Mouse (Mus musculus): ENCODE measurements around the gene Pax9. TPM values are rescaled to one million over a fixed set of nuclear protein-coding genes. Genes with fewer than 3 reads are reported as not detected.

Pax9 gene
- polyA plus RNA-seq, 1 experiment from 2014 or later = 0.04 TPM

GRCm38 (mm10) chr12:56691001-56691400 is 566 bp upstream of the Pax9 start:
- H3K4me1 ChIP-seq (replicated peaks; ENCODE audit: insufficient read depth, low read length) = peaks cover 9% of the 10 kb centered on the region

GRCm38 (mm10) chr12:56692536-56692935 is 969 bp downstream of the Pax9 start:
- H3K4me2 ChIP-seq (ENCODE audit: low read length) = no peak overlapping the region
- no peak for DNase-seq (ENCODE audit: low spot score)
- no peak overlapping the region for H3K9ac ChIP-seq (ENCODE audit: low read depth, low read length)
- H3K4me3 ChIP-seq (replicated peaks; ENCODE audit: low read depth, low read length) = 0 out of 2 replicates have a peak overlapping the region, but pooled peaks have one; percentile 5
- no peak for ATAC-seq (replicated peaks; ENCODE audit: low FRiP score, low read depth)
- WGBS = 8% methylated on average over 19 of the region's 19 CpGs
- no peaks in the 10 kb centered on the region for H3K36me3 ChIP-seq (ENCODE audit: insufficient read depth, low read length)
- peaks cover 18% of the 10 kb centered on the region for H3K4me1 ChIP-seq (replicated peaks; ENCODE audit: insufficient read depth, low read length)
- no peak for TF ChIP-seq CTCF (IDR thresholded peaks at IDR 0.05; ENCODE audit: low read depth)
- no peaks in the 10 kb centered on the region for H3K9me3 ChIP-seq (replicated peaks; ENCODE audit: low read length)
- no peak overlapping the region for H3K27ac ChIP-seq
- peaks cover 96% of the 10 kb centered on the region for H3K27me3 ChIP-seq (ENCODE audit: insufficient read depth, low read length)

More at GRCm38 (mm10) chr12:56691001-56691400, 566 bp upstream of the Pax9 start:
- H3K9ac ChIP-seq (ENCODE audit: low read depth, low read length) = no peak overlapping the region
- H3K4me3 ChIP-seq (replicated peaks; ENCODE audit: low read depth, low read length) = no peak overlapping the region
- WGBS = 1% methylated on average over 12 of the region's 12 CpGs
- H3K36me3 ChIP-seq (ENCODE audit: insufficient read depth, low read length) = no peaks in the 10 kb centered on the region
- H3K27me3 ChIP-seq (ENCODE audit: insufficient read depth, low read length) = peaks cover 95% of the 10 kb centered on the region
- no peak for ATAC-seq (replicated peaks; ENCODE audit: low FRiP score, low read depth)
- TF ChIP-seq CTCF (IDR thresholded peaks at IDR 0.05; ENCODE audit: low read depth) = no peak
- H3K4me2 ChIP-seq (ENCODE audit: low read length) = peak overlapping the region; percentile 33; the same call in 1 of the 2 replicates
- no peak for DNase-seq (ENCODE audit: low spot score)
- H3K27ac ChIP-seq = no peak overlapping the region
- H3K9me3 ChIP-seq (replicated peaks; ENCODE audit: low read length) = no peaks in the 10 kb centered on the region

GRCm38 (mm10) chr12:56693411-56694098 is 2.0 kb downstream of the Pax9 start:
- Histone ChIP-seq H3K36me3 (ENCODE audit: insufficient read depth, low read length) (no peaks in the 10 kb centered on the region), H3K4me3 (replicated peaks; ENCODE audit: low read depth, low read length) (no peak overlapping the region), H3K4me1 (replicated peaks; ENCODE audit: insufficient read depth, low read length) (peaks cover 20% of the 10 kb centered on the region), H3K27ac (no peak overlapping the region), H3K27me3 (ENCODE audit: insufficient read depth, low read length) (peaks cover 93% of the 10 kb centered on the region), H3K9me3 (replicated peaks; ENCODE audit: low read length) (no peaks in the 10 kb centered on the region), H3K9ac (ENCODE audit: low read depth, low read length) (no peak overlapping the region), H3K4me2 (ENCODE audit: low read length) (no peak overlapping the region)
- DNase-seq (ENCODE audit: low spot score) (no peak), ATAC-seq (replicated peaks; ENCODE audit: low FRiP score, low read depth) (no peak)
- TF ChIP-seq CTCF (IDR thresholded peaks at IDR 0.05; ENCODE audit: low read depth) = no peak
- 12% methylated on average over 14 of the region's 14 CpGs for WGBS

GRCm38 (mm10) chr12:56694361-56694760 is 2.8 kb downstream of the Pax9 start:
- ATAC-seq (replicated peaks; ENCODE audit: low FRiP score, low read depth) (no peak), DNase-seq (ENCODE audit: low spot score) (no peak)
- Histone ChIP-seq H3K27me3 (ENCODE audit: insufficient read depth, low read length) (peaks cover 91% of the 10 kb centered on the region), H3K9ac (ENCODE audit: low read depth, low read length) (no peak overlapping the region), H3K4me1 (replicated peaks; ENCODE audit: insufficient read depth, low read length) (peaks cover 20% of the 10 kb centered on the region), H3K36me3 (ENCODE audit: insufficient read depth, low read length) (no peaks in the 10 kb centered on the region), H3K4me2 (ENCODE audit: low read length) (no peak overlapping the region), H3K27ac (no peak overlapping the region), H3K4me3 (replicated peaks; ENCODE audit: low read depth, low read length) (no peak overlapping the region), H3K9me3 (replicated peaks; ENCODE audit: low read length) (no peaks in the 10 kb centered on the region)
- 4% methylated on average over 14 of the region's 14 CpGs for WGBS
- TF ChIP-seq CTCF (IDR thresholded peaks at IDR 0.05; ENCODE audit: low read depth) = no peak

GRCm38 (mm10) chr12:56694936-56695335 is 3.4 kb downstream of the Pax9 start:
- no peak for TF ChIP-seq CTCF (IDR thresholded peaks at IDR 0.05; ENCODE audit: low read depth)
- peak overlapping the region; percentile 55 for H3K4me2 ChIP-seq (ENCODE audit: low read length)

GRCm38 (mm10) chr12:56695358-56696173 is 4.0 kb downstream of the Pax9 start:
- no peaks in the 10 kb centered on the region for H3K9me3 ChIP-seq (replicated peaks; ENCODE audit: low read length)
- H3K4me1 ChIP-seq (replicated peaks; ENCODE audit: insufficient read depth, low read length) = peaks cover 20% of the 10 kb centered on the region
- TF ChIP-seq CTCF (IDR thresholded peaks at IDR 0.05; ENCODE audit: low read depth) = no peak
- no peaks in the 10 kb centered on the region for H3K36me3 ChIP-seq (ENCODE audit: insufficient read depth, low read length)
- no peak overlapping the region for H3K27ac ChIP-seq
- ATAC-seq (replicated peaks; ENCODE audit: low FRiP score, low read depth) (peak; percentile 93), DNase-seq (ENCODE audit: low spot score) (peak; percentile 78)
- H3K4me2 ChIP-seq (ENCODE audit: low read length) = peak overlapping the region; percentile 55
- peak overlapping the region; percentile 30 for H3K4me3 ChIP-seq (replicated peaks; ENCODE audit: low read depth, low read length)
- H3K27me3 ChIP-seq (ENCODE audit: insufficient read depth, low read length) = peaks cover 89% of the 10 kb centered on the region
- no peak overlapping the region for H3K9ac ChIP-seq (ENCODE audit: low read depth, low read length)
- 1% methylated on average over 40 of the region's 41 CpGs for WGBS

More at GRCm38 (mm10) chr12:56694936-56695335, 3.4 kb downstream of the Pax9 start:
- WGBS = 2% methylated on average over 11 of the region's 11 CpGs
- H3K9me3 ChIP-seq (replicated peaks; ENCODE audit: low read length) = no peaks in the 10 kb centered on the region
- H3K4me1 ChIP-seq (replicated peaks; ENCODE audit: insufficient read depth, low read length) = peaks cover 20% of the 10 kb centered on the region
- no peak for DNase-seq (ENCODE audit: low spot score)
- ATAC-seq (replicated peaks; ENCODE audit: low FRiP score, low read depth) = no peak
- H3K27ac ChIP-seq = no peak overlapping the region
- peak overlapping the region; percentile 30; the same call in 1 of the 2 replicates for H3K4me3 ChIP-seq (replicated peaks; ENCODE audit: low read depth, low read length)
- no peak overlapping the region for H3K9ac ChIP-seq (ENCODE audit: low read depth, low read length)
- H3K27me3 ChIP-seq (ENCODE audit: insufficient read depth, low read length) = peaks cover 89% of the 10 kb centered on the region
- H3K36me3 ChIP-seq (ENCODE audit: insufficient read depth, low read length) = no peaks in the 10 kb centered on the region
